Mouse (Mus musculus): ENCODE data around the gene Tbxa2r.

- TF ChIP-seq CTCF (IDR thresholded peaks at IDR 0.05; ENCODE audit: borderline replicate concordance, control insufficient read depth, extremely low read depth, insufficient read depth, low read length, poor library complexity) (no peak), POLR2A (IDR thresholded peaks at IDR 0.05; ENCODE audit: control insufficient read depth, extremely low read depth, insufficient read depth, low read length, poor library complexity) (no peak)
Measured at GRCm38 (mm10) chr10:81358841-81359240, 30.3 kb downstream of the Tbxa2r start.

Data from thymus, adult 2 months (tissue).